Mouse (Mus musculus) ovary, postnatal 14 days (tissue): ENCODE measurements around the gene Opalin.

Source experiments
- DNase-seq: peaks from one replicate; pipeline ENCODE4 v3.0.0; 2022; ENCODE audit warnings: low spot score

Opalin gene

DNA sequence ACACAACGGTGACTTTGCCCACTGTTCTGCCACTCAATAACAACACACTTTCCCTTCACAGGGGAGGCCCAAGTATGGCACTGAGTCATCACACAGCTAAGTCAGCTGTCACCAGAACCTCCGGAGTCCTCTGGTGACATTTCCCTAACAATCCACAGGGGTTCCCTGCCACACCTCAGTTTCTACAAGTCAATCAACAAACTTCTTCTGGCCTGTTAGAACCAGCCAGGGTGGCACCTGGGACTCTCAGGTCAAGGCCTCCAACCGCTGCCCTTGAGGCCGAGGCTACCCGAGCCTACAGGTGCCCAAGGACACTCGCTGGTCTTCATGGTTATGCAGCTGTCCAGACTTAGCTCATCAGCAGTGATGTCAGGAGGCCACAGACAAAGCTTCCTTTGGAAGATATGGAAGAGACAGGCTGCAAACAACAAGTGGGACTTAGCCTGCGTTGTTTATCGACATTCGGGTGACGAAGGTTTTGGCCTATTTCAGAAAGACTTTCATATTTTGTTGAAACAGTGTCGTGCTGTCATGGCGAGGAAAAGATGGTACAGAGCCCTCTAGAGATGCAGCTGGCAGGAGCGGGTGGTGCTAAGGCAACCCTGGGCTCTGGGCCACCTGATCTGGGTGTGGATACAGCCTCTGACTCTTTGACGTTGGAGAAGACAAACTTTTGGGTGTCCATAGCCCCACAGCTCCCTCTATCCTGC lies 3.0 kb downstream of the Opalin start:
- DNase-seq, result no peak

DNA sequence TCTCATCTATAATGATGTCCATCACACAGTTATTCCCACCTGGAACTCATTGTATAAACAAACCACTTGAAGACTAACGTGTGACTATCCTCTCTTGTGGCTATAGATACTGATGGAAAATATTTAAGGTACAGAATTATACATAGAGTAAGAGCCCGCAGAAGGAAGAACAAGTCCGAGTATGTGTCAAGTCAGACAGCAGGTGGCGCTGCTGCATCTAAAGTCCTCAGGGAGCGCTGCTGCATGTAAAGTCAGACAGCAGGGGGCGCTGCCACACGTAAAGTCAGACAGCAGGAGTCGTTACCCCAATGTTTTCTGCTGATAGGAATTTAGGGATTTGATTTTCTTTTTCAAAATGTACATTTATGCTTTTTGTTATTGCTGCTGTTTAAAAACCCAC lies 5.4 kb downstream of the Opalin start:
- peak; percentile 73 for DNase-seq

DNA sequence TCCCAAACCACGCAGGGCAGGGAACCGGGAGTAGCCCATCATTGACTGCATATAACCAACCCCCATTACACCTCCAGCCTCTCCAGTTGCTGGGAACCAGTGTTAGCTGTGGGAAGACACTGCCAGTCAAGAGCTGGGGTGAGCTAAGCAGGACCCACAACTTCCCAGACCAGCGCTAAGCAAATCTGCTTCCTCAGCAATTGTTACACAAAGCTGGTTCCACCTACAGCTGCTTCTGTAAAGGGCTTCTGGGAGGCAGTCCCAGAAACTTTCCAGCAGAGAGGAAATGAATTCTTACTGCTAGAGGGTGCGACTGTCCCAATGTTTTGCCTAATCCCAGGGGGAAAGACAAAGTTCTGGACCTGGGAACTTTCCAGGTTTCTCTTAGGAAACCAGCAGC lies 22.2 kb downstream of the Opalin start:
- no peak for DNase-seq

DNA sequence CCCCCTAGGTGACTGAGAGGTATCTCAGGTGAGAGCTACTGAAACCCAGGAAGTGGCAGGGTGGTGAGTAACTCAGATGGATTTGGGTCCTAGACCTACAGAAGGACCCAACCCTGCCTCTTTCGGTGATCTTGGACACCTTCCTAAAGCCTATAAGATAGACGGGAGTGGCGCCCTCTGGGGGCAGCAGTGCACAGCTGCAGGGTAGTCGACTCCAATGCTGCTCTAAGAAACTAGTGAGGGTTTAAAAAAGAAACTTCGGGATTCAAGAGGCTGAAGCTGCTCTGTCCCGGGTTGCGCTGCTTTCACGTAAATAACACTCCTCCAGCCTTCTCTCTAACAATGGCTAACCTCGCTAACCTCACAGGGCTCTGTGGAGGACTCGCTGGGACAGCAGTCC lies 23.4 kb downstream of the Opalin start:
- DNase-seq, result peak; percentile 9

DNA sequence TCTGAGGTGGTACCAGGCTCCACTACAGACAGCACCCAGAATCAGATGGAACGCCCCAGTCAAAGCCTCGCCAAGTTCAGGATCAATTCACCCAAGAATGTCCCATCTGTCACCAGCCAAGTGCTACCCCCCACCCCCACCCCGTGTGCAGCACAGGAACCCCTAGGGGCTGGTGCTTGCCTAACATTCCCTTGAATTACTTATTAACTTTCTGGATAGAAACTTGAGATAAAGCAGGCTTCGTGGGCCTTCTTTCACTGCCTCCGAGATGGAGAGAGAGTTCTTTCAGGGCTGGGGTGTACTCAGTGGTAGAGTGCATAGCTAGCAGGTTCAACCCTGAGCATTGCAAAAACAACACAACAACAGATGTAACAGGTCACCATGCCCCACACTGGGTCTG lies 24.7 kb downstream of the Opalin start:
- DNase-seq, result no peak

DNA sequence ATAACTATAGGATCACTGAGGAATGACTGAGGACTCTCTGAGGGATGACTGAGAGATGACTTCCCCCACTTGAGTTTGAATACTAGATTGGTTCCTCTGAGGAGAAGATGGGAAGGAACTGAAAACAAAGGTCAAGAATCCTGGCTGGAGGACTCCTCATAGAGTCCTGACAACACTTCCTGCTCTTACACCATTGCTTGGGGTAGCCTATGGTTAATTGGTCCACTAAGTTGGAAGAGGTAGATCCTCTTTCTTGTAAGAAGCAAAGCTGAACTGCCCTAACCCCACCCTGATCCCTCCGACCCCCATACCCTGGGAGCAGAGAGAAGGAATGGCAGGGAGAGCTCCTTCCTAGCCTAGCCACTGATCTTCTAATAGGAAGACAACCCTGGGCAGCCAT lies 25.2 kb downstream of the Opalin start:
- no peak for DNase-seq

DNA sequence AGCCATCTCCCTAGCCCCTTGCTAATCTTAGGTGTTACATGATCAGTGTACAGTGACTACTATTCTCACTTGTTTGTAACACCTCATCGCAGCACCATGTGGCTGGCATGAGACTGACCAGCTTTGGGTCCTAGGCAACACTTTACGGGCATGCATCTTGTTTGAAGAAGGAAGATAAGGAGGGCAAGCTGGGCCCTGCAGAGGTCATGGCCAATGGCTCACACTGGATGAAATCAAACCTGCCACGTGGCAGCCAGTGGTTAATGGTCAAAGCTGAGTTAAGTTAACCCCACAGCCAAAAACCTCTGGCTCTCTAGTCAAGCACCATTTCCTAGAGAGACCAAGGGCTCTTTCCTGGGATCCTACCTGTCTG lies 28.7 kb downstream of the Opalin start:
- DNase-seq, result no peak

DNA sequence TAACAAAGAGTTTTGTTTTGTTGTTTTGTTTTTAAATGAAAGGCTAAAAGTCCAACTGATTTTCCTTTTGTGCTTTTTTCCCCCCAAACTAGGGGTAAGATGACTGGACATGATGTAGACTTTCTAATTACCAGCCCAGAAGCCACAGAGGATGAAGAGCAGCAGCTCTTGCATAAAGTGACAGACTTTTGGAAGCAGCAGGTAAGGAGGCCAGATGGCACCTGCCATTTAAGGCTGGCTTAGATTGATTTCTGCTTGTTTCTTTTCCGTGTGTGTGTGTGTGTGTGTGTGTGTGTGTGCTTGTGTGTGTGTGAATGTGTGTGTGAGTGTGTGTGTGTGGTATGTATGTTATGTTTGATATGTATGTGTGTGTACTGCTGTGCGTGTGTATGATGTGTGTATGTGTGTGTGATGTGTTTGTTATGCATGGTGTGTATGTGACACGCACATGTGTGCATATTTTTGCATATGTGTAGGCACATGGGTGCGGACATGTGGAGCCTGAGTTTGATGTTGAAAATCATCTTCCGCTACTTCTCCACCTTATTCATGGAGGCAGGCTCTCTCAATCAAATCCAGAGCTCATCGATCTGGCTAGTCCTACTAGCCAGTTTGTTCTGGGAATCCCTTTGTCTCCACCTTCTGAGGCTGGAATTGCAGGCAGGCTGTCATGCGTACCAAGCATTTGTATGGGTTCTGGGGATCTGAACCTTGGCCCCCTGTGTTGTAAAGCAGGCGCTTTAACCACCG lies 29.3 kb downstream of the Opalin start:
- DNase-seq, result no peak

DNA sequence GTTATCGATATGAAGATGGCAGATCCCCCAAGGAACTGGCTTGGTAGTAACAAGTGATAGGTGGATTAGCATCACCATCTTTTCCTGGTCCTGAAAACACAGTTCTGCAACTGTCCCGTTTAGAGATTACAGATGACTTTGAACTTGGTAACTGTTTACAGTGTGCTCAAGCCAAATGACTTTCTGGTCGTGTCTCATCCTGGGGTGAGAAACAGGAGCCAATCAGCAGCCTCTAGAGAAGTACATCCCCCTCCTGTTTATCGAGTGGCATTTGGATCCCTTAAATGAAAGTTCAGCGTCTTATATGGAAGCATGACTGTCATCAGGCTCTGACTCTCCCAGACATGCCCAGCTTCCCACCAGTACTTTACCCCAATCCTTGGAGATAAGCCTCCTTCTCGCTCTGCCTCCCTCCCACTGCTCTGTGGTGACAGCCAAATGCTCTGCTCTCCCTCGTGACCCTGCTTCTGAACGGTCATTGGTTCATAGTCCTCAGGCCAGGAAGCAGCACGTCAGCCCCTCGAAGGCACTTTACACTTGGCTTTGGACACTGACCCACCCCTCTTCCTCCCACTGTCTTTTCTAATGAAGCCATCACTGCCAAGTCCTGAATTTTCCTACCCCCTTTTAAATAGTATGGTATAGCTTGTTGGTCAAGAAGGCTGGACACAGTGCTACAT lies 31.7 kb downstream of the Opalin start:
- DNase-seq, result no peak

DNA sequence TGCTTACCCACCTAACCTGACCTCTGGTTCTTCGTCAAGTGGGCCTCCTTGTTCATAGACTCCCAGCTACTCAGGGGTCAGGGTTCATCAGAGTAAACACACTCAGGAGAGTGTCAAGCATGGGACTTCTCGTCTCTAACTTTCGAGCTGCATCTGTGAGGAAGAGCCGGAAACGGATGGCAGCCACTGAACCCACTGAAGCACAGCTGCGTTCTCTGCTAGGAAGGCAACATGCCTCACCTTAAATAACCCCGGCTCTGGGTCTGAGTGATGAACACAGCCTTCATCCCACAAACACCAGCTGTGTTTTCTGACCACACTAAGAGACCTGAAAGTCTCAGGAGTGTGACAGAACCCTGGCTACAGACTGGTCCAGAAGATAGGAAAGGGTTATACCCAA lies 37.8 kb downstream of the Opalin start:
- no peak for DNase-seq

DNA sequence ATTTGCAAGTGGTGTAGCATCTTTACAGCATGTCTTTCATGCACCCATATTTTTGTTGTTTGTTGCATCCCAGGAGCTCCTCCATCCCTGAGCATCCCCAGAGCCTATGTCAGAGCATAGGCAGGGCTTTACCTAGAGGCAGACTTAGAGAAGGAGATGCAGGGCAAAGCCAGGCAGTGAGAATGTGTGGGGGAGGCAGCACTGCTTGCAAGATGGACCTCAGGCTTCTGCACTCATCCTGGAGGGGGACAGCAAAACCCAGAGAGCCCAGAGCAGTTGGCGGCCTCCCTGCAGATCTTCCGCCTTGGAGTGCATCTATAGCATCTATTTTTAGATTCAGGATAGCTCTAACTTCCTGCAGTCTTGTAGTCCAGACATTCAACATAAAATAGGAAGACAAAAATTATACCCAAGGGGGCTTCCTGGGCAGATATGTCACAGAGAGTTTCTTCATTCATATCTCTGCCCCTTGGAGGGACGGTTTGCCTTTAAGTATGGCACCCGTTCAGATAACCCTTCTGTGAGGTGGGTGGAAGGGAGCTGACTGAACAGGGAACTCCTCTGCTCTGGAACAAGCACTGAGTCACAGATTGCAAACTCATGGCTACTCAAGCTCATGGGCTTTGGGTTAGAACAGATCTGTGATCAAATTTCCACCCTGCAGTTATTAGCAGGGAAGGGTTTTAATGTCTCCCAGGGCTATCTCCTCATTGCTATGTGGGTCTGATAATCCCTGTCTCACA lies 40.9 kb downstream of the Opalin start:
- no peak for DNase-seq

DNA sequence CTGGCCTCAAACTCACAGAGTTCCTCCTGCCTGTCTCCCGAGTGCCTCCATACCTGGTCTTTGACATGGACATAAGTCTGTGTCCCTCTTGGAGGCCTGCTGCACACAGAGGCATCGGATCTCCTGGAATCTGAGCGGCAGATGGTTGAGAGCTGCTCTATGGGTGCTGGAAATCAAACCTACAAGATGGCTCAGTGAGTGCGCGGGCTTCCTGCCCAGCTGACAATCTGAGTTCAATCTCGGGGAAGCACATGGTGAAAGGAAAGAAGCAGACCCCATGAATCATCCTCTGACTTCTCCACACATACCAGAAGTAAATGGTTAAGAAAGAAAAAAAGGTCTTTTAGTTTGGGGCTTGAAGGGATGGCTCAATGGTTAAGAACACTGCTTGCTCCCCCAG lies 45.0 kb downstream of the Opalin start:
- DNase-seq, result no peak

DNA sequence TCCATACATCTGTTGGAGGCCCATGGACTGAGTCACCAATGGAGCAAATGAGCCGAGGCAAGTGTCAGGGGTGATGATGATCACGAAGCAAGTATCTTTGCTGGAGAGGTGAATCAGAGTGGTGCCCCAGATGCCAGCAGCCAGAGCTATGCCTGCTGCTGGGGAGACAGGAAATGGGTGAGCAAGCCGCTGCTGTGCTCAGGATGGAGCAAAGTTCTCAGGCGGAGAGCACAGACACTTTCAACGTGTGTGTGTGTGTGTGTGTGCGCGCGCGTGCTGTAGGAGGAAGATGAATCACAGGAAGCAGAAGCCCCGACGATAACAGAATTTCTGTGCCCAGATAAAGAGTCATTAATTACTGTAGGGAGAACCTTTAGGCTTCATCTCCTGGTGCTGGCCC lies 45.9 kb downstream of the Opalin start:
- no peak for DNase-seq

DNA sequence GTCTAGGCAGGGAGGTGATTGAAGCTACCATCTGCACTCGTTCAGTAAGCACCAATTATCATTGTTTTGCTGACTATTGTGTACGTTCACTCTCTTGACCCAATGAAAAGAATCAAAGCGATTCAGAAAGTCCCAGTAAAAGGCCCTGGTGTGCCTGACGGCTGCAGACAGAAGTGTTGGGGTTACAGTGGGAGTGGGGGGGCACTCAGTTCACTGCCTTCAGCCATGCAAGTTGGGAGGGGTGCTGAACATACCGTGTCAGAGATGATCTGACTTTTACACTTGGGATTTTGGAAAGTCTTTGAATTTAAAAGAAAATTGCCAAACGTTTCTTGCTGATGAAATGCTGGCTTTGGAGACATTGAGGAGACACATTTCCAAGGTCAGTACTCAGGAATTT lies 46.8 kb downstream of the Opalin start:
- no peak for DNase-seq

DNA sequence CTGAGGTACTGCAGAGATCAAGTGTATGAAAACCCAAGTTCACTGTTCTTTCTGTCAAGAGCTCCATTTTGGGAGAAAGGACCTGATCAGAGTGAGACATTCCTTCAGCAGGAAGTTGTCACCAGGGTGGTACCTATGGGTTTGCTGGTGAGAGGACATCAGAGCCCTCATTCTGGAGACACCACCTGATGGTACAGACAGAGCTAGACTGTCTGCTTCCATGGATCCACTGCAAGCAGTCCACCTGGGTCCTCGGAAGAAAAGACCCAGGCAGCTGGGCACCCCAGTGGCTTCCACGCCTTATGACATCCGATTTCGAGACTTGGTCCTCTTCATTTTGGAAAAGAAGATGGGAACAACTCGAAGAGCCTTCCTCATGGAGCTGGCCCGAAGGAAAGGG lies 47.7 kb downstream of the Opalin start, which contains the start of gene Dntt:
Gene Dntt (plus strand): TSS at position 57 of the 400 bp plus-strand sequence.
- no peak for DNase-seq

DNA sequence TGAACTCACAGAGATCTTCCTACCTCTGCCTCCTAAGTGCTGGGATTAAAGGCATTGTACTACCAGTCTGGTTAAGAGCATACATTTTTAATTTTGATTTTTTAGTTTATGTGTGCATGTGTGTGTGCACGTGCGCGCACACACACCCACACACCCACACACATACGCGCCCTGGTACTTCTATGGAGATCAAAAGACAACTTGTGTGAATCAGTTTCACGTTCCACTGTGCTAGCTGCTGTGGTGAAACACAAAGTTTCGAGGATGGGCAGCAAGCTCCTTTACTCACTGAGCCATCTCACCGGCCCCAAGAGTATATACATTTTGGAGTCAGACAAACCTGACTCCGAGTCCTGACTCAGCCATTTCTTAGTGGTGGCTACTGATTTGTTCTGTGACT lies 49.3 kb downstream of the Opalin start:
- DNase-seq, result no peak

DNA sequence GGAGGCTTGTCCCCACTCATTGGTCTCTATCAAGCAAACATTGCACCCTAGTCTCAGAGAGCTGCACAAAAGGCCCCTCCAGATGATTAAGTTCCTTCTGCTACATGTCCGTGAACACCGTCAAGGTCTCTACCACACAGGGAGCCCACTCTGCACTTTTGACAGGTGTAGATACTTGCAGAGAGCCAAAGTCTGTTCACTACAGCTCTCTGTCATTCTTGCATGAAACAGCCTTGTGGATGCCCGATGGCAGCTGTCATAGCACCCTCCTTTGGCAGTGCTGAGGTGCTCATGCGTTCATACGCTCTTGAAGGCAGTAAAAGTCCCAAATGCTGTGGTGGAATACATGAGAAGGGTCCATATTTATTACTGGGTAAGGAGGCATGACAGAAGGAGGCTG lies 49.9 kb downstream of the Opalin start:
- no peak for DNase-seq

DNA sequence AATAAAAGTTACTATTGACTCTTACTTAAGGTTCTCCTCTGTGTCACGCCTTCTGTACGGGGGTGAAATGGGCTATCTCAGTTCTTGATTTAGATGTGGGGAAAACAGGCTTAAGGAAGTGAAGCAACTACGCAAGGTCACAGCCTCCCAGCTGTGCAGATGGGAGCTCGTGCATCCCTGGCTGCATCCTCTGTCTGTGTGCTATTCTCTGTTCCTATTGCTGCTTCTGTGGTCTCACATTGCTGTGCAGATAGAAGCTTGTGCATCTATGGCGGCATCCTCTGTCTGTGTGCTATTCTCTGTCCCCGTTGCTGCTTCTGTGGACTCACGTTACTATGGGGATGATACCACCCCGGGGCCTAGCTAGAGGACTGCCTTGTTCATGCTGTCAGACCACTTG lies 50.4 kb downstream of the Opalin start:
- DNase-seq, result no peak

DNA sequence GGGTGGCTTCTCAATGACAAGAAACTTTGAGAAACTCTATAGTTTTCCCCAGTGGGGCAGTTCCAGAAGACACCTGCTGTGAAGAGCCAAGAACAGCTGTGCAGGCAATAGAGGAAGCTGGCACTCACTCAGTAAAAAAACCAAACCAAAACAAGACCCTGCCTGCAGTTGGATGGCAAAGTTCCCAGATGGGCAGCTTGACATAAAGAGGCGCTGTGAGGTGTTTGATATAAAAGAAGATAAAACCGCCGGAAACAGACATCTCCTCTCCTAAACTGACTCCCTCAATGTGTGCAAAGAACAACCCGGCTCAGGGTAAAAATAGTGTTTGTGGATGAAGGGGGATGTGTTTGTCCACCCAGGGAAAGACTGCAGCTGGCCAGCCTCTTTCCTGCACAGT lies 54.7 kb downstream of the Opalin start:
- DNase-seq, result no peak

DNA sequence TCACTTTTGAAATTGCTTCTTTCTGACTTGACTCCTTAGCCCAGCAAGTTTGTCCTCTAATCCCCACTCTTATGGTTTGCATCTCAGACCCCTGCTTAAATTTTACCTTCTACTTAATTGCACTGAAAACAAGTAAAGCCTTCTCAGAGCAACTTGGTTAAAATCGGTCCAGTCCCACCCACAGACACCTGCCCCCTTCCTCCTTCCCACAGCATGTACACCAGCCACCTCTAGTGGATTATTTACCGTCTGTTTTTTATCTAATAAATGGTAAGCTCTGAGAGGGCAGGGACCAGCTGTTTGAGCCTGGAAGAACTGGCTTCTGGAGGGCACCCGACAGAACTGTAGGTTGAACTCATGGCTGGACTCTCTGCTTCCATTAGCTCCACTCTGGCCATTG lies 56.4 kb downstream of the Opalin start:
- no peak for DNase-seq

DNA sequence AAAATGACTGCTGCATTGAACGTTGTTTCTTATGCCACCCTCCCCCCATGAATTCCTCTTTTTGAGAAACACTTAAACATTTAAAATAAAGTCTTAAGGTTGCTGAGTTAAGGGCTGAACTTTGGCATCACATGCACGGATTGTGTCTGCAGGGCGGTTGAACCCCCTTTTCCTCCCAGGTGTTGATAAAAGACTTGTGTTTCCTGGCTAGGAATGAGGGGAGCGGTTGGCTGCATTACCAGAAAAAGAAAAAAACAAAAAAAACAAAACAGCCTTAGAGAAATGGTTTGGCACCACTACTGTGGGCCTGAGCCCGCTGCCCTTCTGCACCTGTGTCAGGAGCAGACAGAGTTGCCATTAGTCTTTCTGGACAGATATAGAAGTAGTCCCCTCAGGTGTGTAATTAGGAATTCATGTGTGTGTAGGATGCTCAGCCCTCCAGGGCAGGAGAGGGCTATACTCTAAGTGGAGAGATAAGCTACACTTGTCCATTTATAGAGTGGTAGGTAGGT lies 57.7 kb downstream of the Opalin start:
- DNase-seq, result no peak

DNA sequence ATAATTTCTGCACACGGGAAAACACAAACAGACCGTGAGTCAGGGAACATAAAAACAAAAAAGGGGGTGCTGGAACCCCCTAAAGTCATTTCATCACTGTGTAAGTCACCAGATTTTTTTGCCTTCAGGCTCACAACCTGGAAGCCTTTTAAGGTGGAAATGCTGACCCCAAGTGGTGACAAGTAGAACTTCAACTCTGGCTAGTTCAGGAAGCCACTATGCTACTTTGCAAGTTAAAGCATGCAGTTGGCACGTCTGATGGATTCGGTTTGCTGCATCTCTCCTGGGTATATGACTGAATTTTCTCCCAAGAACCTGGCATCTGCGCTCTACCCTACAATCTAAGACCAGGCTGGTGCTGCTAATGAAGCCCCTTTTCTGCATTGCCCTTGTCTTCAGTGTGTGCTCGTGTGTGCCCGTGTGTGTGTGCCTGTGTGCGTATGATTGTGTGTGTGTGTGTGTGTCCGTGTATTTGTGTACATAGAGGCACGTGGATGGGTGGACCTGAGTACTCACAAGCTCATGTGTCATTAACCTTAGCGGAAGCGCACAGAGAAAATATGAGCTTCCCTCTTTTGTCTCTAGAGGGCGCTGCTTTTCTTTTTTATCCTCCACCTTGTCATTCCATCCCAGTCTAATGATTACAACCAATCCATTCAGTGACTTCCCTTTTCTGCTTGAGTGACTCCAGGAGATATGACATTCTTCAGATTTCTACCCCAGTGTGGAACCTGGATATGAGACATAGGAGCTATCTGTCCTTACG lies 60.8 kb downstream of the Opalin start:
- peak; percentile 42 for DNase-seq
